Mouse (Mus musculus) megakaryocyte-erythroid progenitor cell, adult 5-6 weeks (primary cell): ENCODE data around the gene Olfr566. TPM values are rescaled to one million over a fixed set of nuclear protein-coding genes. Genes with fewer than 3 reads are reported as not detected.

Experiments
- ATAC-seq: replicated peaks from 2 replicates; pipeline ENCODE4 v1.8.0; 2016; ENCODE audit warnings: mild to moderate bottlenecking, inconsistent platforms; ENCODE audit not compliant: severe bottlenecking, poor library complexity, low FRiP score, low TSS enrichment
- total RNA-seq, 2 experiments: library from RNA; stranded (forward) in 1 of 2; stranded (reverse) in 1 of 2; fragments of 200-1000, 215-1000 nt in 1 of 2; fragments of >200 nt in 1 of 2; fragmentation: Nextera tagmentation in 1 of 2; gene quantifications; 2 replicates each; pipeline ENCODE4 v1.2.3; 2014 to 2017

Olfr566 gene
- total RNA-seq (2014; fragmentation: Nextera tagmentation) (not detected in 2 replicates), total RNA-seq (2017) (not detected in 2 replicates)

- no peak for ATAC-seq
These were observed at the start of gene Olfr566 for GRCm38 (mm10) chr7:102858665-102859064. TSS of gene Olfr566 (minus strand) at chr7:102858765.

- ATAC-seq, result no peak
These were observed 32.2 kb upstream of the Olfr566 start, which contains the start of gene Olfr569 for GRCm38 (mm10) chr7:102890782-102891181. TSS of gene Olfr569 (minus strand) at chr7:102890882.

DNA sequence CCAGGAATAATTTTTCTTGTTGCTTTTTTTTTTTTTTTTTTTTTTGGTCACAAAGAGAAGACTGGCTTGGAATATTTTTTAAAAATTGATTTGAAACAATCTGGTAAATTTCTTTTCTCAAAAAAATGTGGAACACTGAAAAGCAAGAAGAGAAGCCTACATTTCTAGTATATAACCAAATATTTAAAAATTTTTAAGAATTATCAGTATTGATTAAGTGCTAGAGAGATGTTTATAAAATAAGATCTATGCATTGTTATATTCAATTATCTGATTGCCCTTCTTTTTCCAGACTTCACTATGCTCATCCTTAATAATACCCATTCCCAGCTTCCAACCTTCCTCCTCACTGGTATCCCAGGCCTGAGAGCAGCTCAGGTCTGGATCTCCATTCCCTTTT is 18.3 kb upstream of the Olfr566 start, which contains the start of gene Olfr568:
TSS of gene Olfr568 (plus strand) at position 301 of the 400 bp plus-strand sequence.
- no peak for ATAC-seq

GRCm38 (mm10) chr7:102855807-102856206 is 2.8 kb downstream of the Olfr566 start:
- ATAC-seq, result no peak

Other genes with a start within 250 kb of the Olfr566 start
- not detected in 2 replicates for gene Olfr553, start 240.5 kb downstream of the Olfr566 start, total RNA-seq (2014; fragmentation: Nextera tagmentation)
- gene Olfr553, start 240.5 kb downstream of the Olfr566 start, total RNA-seq (2017), result not detected in 2 replicates
- gene Olfr554, start 220.3 kb downstream of the Olfr566 start, total RNA-seq (2014; fragmentation: Nextera tagmentation), result not detected in 2 replicates
- not detected in 2 replicates for gene Olfr554, start 220.3 kb downstream of the Olfr566 start, total RNA-seq (2017)
- not detected in 2 replicates for gene Olfr555, start 199.9 kb downstream of the Olfr566 start, total RNA-seq (2014; fragmentation: Nextera tagmentation)
- gene Olfr555, start 199.9 kb downstream of the Olfr566 start, total RNA-seq (2017), result not detected in 2 replicates
- gene Olfr556, start 193.9 kb downstream of the Olfr566 start, total RNA-seq (2014; fragmentation: Nextera tagmentation), result not detected in 2 replicates
- not detected in 2 replicates for gene Olfr556, start 193.9 kb downstream of the Olfr566 start, total RNA-seq (2017)
- gene Trim68, start 171.4 kb downstream of the Olfr566 start, total RNA-seq (2014; fragmentation: Nextera tagmentation), result 6.7 and 8.4 TPM in 2 replicates
- gene Trim68, start 171.4 kb downstream of the Olfr566 start, total RNA-seq (2017), result 1.8 and 6.0 TPM in 2 replicates
- gene Olfr557, start 162.9 kb downstream of the Olfr566 start, total RNA-seq (2014; fragmentation: Nextera tagmentation), result not detected in 2 replicates
- not detected in 2 replicates for gene Olfr557, start 162.9 kb downstream of the Olfr566 start, total RNA-seq (2017)
- gene Olfr558, start 156.6 kb downstream of the Olfr566 start, total RNA-seq (2014; fragmentation: Nextera tagmentation), result not detected in 2 replicates
- gene Olfr558, start 156.6 kb downstream of the Olfr566 start, total RNA-seq (2017), result not detected in 2 replicates
- gene Olfr33, start 139.7 kb downstream of the Olfr566 start, total RNA-seq (2014; fragmentation: Nextera tagmentation), result not detected in 2 replicates
- gene Olfr33, start 139.7 kb downstream of the Olfr566 start, total RNA-seq (2017), result not detected in 2 replicates
- not detected in 2 replicates for gene Olfr559, start 131.3 kb downstream of the Olfr566 start, total RNA-seq (2014; fragmentation: Nextera tagmentation)
- not detected in 2 replicates for gene Olfr559, start 131.3 kb downstream of the Olfr566 start, total RNA-seq (2017)
- gene Olfr560, start 99.4 kb downstream of the Olfr566 start, total RNA-seq (2014; fragmentation: Nextera tagmentation), result not detected in 2 replicates
- not detected in 2 replicates for gene Olfr560, start 99.4 kb downstream of the Olfr566 start, total RNA-seq (2017)
- not detected in 2 replicates for gene Olfr78, start 99.3 kb downstream of the Olfr566 start, total RNA-seq (2014; fragmentation: Nextera tagmentation)
- not detected in 2 replicates for gene Olfr78, start 99.3 kb downstream of the Olfr566 start, total RNA-seq (2017)
- not detected in 2 replicates for gene Olfr561, start 87.5 kb downstream of the Olfr566 start, total RNA-seq (2014; fragmentation: Nextera tagmentation)
- not detected in 2 replicates for gene Olfr561, start 87.5 kb downstream of the Olfr566 start, total RNA-seq (2017)
- not detected in 2 replicates for gene Olfr564, start 55.3 kb downstream of the Olfr566 start, total RNA-seq (2014; fragmentation: Nextera tagmentation)
- not detected in 2 replicates for gene Olfr564, start 55.3 kb downstream of the Olfr566 start, total RNA-seq (2017)
- gene Olfr568, start 18.4 kb upstream of the Olfr566 start, total RNA-seq (2014; fragmentation: Nextera tagmentation), result not detected in 2 replicates
- gene Olfr568, start 18.4 kb upstream of the Olfr566 start, total RNA-seq (2017), result not detected in 2 replicates
- gene Olfr569, start 32.1 kb upstream of the Olfr566 start, total RNA-seq (2014; fragmentation: Nextera tagmentation), result not detected in 2 replicates
- gene Olfr569, start 32.1 kb upstream of the Olfr566 start, total RNA-seq (2017), result not detected in 2 replicates
- gene Olfr570, start 35.8 kb upstream of the Olfr566 start, total RNA-seq (2014; fragmentation: Nextera tagmentation), result not detected in 2 replicates
- not detected in 2 replicates for gene Olfr570, start 35.8 kb upstream of the Olfr566 start, total RNA-seq (2017)
- not detected in 2 replicates for gene Olfr571, start 58.8 kb upstream of the Olfr566 start, total RNA-seq (2014; fragmentation: Nextera tagmentation)
- gene Olfr571, start 58.8 kb upstream of the Olfr566 start, total RNA-seq (2017), result not detected in 2 replicates
- gene Olfr572, start 65.6 kb upstream of the Olfr566 start, total RNA-seq (2014; fragmentation: Nextera tagmentation), result not detected in 2 replicates
- not detected in 2 replicates for gene Olfr572, start 65.6 kb upstream of the Olfr566 start, total RNA-seq (2017)
- not detected in 2 replicates for gene Olfr573-ps1, start 83.8 kb upstream of the Olfr566 start, total RNA-seq (2014; fragmentation: Nextera tagmentation)
- gene Olfr573-ps1, start 83.8 kb upstream of the Olfr566 start, total RNA-seq (2017), result not detected in 2 replicates
- gene Olfr574, start 89.7 kb upstream of the Olfr566 start, total RNA-seq (2014; fragmentation: Nextera tagmentation), result not detected in 2 replicates
- not detected in 2 replicates for gene Olfr574, start 89.7 kb upstream of the Olfr566 start, total RNA-seq (2017)
- gene Olfr575, start 100.0 kb upstream of the Olfr566 start, total RNA-seq (2014; fragmentation: Nextera tagmentation), result not detected in 2 replicates
- not detected in 2 replicates for gene Olfr575, start 100.0 kb upstream of the Olfr566 start, total RNA-seq (2017)
- gene Olfr576, start 103.9 kb upstream of the Olfr566 start, total RNA-seq (2014; fragmentation: Nextera tagmentation), result not detected in 2 replicates
- not detected in 2 replicates for gene Olfr576, start 103.9 kb upstream of the Olfr566 start, total RNA-seq (2017)
- not detected in 2 replicates for gene Olfr577, start 117.2 kb upstream of the Olfr566 start, total RNA-seq (2014; fragmentation: Nextera tagmentation)
- gene Olfr577, start 117.2 kb upstream of the Olfr566 start, total RNA-seq (2017), result not detected in 2 replicates
- gene Olfr578, start 130.6 kb upstream of the Olfr566 start, total RNA-seq (2014; fragmentation: Nextera tagmentation), result not detected in 2 replicates
- gene Olfr578, start 130.6 kb upstream of the Olfr566 start, total RNA-seq (2017), result not detected in 2 replicates
- gene Olfr582, start 179.3 kb upstream of the Olfr566 start, total RNA-seq (2014; fragmentation: Nextera tagmentation), result not detected in 2 replicates
- gene Olfr582, start 179.3 kb upstream of the Olfr566 start, total RNA-seq (2017), result not detected in 2 replicates
- not detected in 2 replicates for gene Olfr583, start 192.5 kb upstream of the Olfr566 start, total RNA-seq (2014; fragmentation: Nextera tagmentation)
- not detected in 2 replicates for gene Olfr583, start 192.5 kb upstream of the Olfr566 start, total RNA-seq (2017)
- gene Olfr584, start 223.1 kb upstream of the Olfr566 start, total RNA-seq (2014; fragmentation: Nextera tagmentation), result not detected in 2 replicates
- gene Olfr584, start 223.1 kb upstream of the Olfr566 start, total RNA-seq (2017), result not detected in 2 replicates
- not detected in 2 replicates for gene Olfr585, start 239.0 kb upstream of the Olfr566 start, total RNA-seq (2014; fragmentation: Nextera tagmentation)
- not detected in 2 replicates for gene Olfr585, start 239.0 kb upstream of the Olfr566 start, total RNA-seq (2017)